Mouse (Mus musculus) limb, embryonic 12.5 days (tissue): Measurements from ENCODE around the gene Zfp335. TPM values are rescaled to one million over a fixed set of nuclear protein-coding genes. Genes with fewer than 3 reads are reported as not detected.

Experiments used
- ATAC-seq: fragments of 200-750 bp; cut with Nextera tagmentation; 2 replicates; pipeline ENCODE4 v1.8.0; 2017; ENCODE audit warnings: low read depth, moderate TSS enrichment; ENCODE audit not compliant: insufficient number of reproducible peaks, insufficient read depth, low FRiP score, low TSS enrichment
- H3K27ac ChIP-seq: fragments of 300-500 bp; sonication (generic); 2 replicates; pipeline ENCODE4 v1.5.1; 2016; ENCODE audit warnings: mild to moderate bottlenecking, moderate library complexity
- H3K27me3 ChIP-seq: fragments of 300-500 bp; sonication (generic); 2 replicates; pipeline ENCODE4 v1.6.1; 2016; ENCODE audit warnings: mild to moderate bottlenecking, moderate library complexity
- H3K36me3 ChIP-seq: fragments of 300-500 bp; sonication (generic); 2 replicates; pipeline ENCODE4 v1.6.1; 2016; ENCODE audit warnings: mild to moderate bottlenecking, moderate library complexity
- H3K4me1 ChIP-seq: fragments of 300-500 bp; sonication (generic); replicated peaks from 2 replicates; pipeline ENCODE4 v1.6.1; 2016
- H3K4me2 ChIP-seq: fragments of 300-500 bp; sonication (generic); 2 replicates; pipeline ENCODE4 v1.6.1; 2016; ENCODE audit warnings: mild to moderate bottlenecking, moderate library complexity
- H3K4me3 ChIP-seq: fragments of 300-500 bp; sonication (generic); replicated peaks from 2 replicates; pipeline ENCODE4 v1.5.1; 2016; ENCODE audit warnings: mild to moderate bottlenecking
- H3K9ac ChIP-seq: fragments of 300-500 bp; sonication (generic); replicated peaks from 2 replicates; pipeline ENCODE4 v1.6.1; 2016; ENCODE audit warnings: mild to moderate bottlenecking, moderate library complexity
- H3K9me3 ChIP-seq: fragments of 300-500 bp; sonication (generic); 2 replicates; pipeline ENCODE4 v1.6.1; 2016; ENCODE audit warnings: mild to moderate bottlenecking, moderate library complexity
- WGBS: fragments of 180-500 bp; shearing (Covaris S2); methylation state at CpG from one replicate; pipeline ENCODE4 v1.1.7; 2016; 5-methylcytosine and 5-hydroxymethylcytosine counted together
- polyA plus RNA-seq: library from polyadenylated mRNA; unstranded; fragments of >200 nt; fragmentation: Nextera tagmentation; extraction: Ambion mirVana; gene quantifications from 2 replicates; pipeline ENCODE4 v1.2.1, GENCODE M21; 2016

Zfp335 gene
- polyA plus RNA-seq, 1 experiment from 2014 or later, result 14.4 TPM

- no peak overlapping the region for H3K4me2 ChIP-seq
- no peak overlapping the region for H3K4me3 ChIP-seq
- H3K4me1 ChIP-seq, result no peaks in the 10 kb centered on the region
- no peaks in the 10 kb centered on the region for H3K27me3 ChIP-seq
- H3K9me3 ChIP-seq, result 0 out of 2 replicates have a peak, but pooled peaks cover 6% of the 10 kb centered on the region
- ATAC-seq, result no peak
- 91% methylated on average over 6 of the region's 6 CpGs for WGBS
- peaks cover 100% of the 10 kb centered on the region for H3K36me3 ChIP-seq
- H3K9ac ChIP-seq, result no peak overlapping the region
- no peak overlapping the region for H3K27ac ChIP-seq
Observed at GRCm38 (mm10) chr2:164892696-164893216, 18.8 kb downstream of the Zfp335 start.

GRCm38 (mm10) chr2:164891908-164892695 is 19.5 kb downstream of the Zfp335 start:
- Histone ChIP-seq H3K9me3 (0 out of 2 replicates have a peak, but pooled peaks cover 6% of the 10 kb centered on the region), H3K4me1 (no peaks in the 10 kb centered on the region), H3K27ac (no peak overlapping the region), H3K27me3 (no peaks in the 10 kb centered on the region), H3K9ac (no peak overlapping the region), H3K36me3 (peaks cover 100% of the 10 kb centered on the region), H3K4me2 (no peak overlapping the region), H3K4me3 (no peak overlapping the region)
- ATAC-seq, result no peak
- 89% methylated on average over 15 of the region's 15 CpGs for WGBS

GRCm38 (mm10) chr2:164891056-164891834 is 20.3 kb downstream of the Zfp335 start:
- 82% methylated on average over 13 of the region's 13 CpGs for WGBS
- Histone ChIP-seq H3K36me3 (peaks cover 100% of the 10 kb centered on the region), H3K4me1 (no peaks in the 10 kb centered on the region), H3K9ac (no peak overlapping the region), H3K9me3 (0 out of 2 replicates have a peak, but pooled peaks cover 6% of the 10 kb centered on the region), H3K27me3 (no peaks in the 10 kb centered on the region), H3K4me3 (no peak overlapping the region), H3K4me2 (no peak overlapping the region), H3K27ac (no peak overlapping the region)
- no peak for ATAC-seq

DNA sequence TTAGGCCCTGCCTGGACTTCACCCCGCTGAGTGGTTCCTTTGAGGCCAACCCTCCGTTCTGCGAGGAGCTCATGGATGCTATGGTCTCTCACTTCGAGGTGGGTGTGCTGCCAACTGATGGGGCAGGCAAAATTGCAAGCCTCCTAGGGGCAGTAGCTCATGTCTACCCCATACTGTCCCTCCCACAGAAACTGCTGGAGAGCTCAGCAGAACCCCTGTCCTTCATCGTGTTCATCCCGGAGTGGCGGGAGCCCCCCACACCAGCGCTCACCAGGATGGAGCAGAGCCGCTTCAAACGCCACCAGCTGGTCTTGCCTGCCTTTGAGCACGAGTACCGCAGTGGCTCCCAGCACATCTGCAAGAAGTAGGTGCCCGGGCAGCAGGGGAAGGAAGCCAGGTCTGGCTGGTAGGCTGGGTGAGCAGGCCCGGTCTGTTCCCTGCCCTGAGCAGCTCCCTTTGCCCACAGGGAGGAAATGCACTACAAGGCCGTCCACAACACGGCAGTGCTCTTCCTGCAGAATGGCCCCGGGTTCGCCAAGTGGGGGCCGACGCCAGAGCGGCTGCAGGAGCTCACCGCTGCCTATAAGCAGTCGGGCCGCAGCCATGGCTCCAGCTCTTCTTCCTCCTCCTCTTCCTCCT is 21.0 kb downstream of the Zfp335 start:
- H3K36me3 ChIP-seq, result peaks cover 100% of the 10 kb centered on the region

DNA sequence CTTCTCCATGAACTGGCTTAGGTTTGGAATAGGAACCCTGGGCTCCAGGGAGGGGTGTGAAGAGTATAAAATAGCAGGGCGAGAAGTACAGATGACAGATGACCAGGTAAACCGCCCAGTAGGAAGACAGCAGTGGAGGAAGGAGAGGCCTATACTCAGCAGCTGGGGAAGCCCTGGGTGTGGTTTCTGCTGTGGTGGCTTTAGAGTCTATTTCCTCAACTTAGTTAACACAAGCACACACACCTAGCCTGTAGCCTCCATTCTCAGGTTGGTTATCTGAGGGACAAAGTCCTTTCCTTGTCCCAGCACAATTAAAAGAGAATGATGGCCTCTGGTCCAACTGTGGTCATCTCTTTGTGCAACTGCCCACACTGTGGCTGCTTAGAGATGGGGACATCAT is 21.6 kb downstream of the Zfp335 start:
- Histone ChIP-seq H3K4me3 (no peak overlapping the region), H3K36me3 (peaks cover 100% of the 10 kb centered on the region), H3K9ac (no peak overlapping the region), H3K4me1 (no peaks in the 10 kb centered on the region), H3K4me2 (no peak overlapping the region), H3K9me3 (no peaks in the 10 kb centered on the region), H3K27ac (no peak overlapping the region), H3K27me3 (no peaks in the 10 kb centered on the region)
- 84% methylated on average over 2 of the region's 2 CpGs for WGBS
- ATAC-seq, result no peak

More for the DNA sequence above, 21.0 kb downstream of the Zfp335 start:
- no peaks in the 10 kb centered on the region for H3K4me1 ChIP-seq
- no peak overlapping the region for H3K9ac ChIP-seq
- no peak overlapping the region for H3K27ac ChIP-seq
- H3K4me2 ChIP-seq, result no peak overlapping the region
- no peak overlapping the region for H3K4me3 ChIP-seq
- 0 out of 2 replicates have a peak, but pooled peaks cover 2% of the 10 kb centered on the region for H3K9me3 ChIP-seq
- H3K27me3 ChIP-seq, result no peaks in the 10 kb centered on the region
- no peak for ATAC-seq
- 92% methylated on average over 24 of the region's 24 CpGs for WGBS

- Histone ChIP-seq H3K36me3 (peaks cover 100% of the 10 kb centered on the region), H3K9me3 (no peaks in the 10 kb centered on the region), H3K4me2 (no peak overlapping the region), H3K27me3 (no peaks in the 10 kb centered on the region), H3K4me1 (no peaks in the 10 kb centered on the region), H3K4me3 (no peak overlapping the region), H3K27ac (no peak overlapping the region), H3K9ac (no peak overlapping the region)
- ATAC-seq, result no peak
- 89% methylated on average over 12 of the region's 12 CpGs for WGBS
Observed at GRCm38 (mm10) chr2:164888996-164889395, 22.6 kb downstream of the Zfp335 start.

DNA sequence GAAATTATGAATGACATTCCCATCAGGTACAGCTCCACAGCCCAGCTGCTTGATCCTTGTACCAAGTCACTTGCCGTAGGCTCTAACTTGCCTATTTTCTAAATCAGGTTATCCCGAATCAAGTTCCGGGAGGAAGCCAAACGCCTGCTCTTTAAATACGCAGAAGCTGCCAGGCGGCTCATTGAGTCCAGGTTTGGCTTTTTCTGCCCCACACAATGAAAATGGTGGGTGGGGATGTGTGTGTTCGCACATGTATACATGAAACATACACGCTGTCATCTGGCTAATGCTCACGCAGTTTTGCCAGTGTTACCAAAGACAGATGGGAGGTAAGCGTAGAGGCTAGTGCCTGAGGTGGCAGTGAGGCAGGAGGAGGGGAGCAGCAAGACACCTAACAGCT is 24.9 kb downstream of the Zfp335 start:
- Histone ChIP-seq H3K27me3 (no peaks in the 10 kb centered on the region), H3K4me2 (no peak overlapping the region), H3K4me1 (no peaks in the 10 kb centered on the region), H3K36me3 (peaks cover 92% of the 10 kb centered on the region), H3K27ac (no peak overlapping the region), H3K9me3 (no peaks in the 10 kb centered on the region), H3K4me3 (no peak overlapping the region), H3K9ac (no peak overlapping the region)
- ATAC-seq, result no peak
- WGBS, result 93% methylated on average over 10 of the region's 10 CpGs

DNA sequence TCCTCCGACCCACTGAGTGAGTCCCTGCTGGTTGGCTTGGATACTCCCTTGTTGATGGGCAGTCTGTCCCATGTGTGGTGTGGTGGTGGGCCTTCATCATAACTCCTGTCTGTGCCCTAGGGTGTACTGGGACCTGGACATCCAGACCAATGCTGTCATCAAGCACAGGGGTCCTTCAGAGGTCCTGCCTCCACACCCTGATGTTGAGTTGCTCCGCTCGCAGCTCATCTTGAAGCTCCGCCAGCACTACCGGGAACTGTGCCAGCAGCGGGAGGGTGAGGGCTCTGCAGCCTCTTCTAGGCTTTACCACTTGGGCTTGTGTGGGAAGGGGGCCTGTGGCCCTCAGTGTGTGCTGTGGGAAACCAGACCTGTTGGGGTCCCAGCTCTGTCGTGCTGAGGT is 25.8 kb downstream of the Zfp335 start:
- Histone ChIP-seq H3K9ac (no peak overlapping the region), H3K27me3 (no peaks in the 10 kb centered on the region), H3K4me3 (no peak overlapping the region), H3K9me3 (no peaks in the 10 kb centered on the region), H3K4me1 (peaks cover under 1% of the 10 kb centered on the region; the same call in 1 of the 2 replicates), H3K4me2 (no peak overlapping the region), H3K36me3 (peaks cover 84% of the 10 kb centered on the region), H3K27ac (no peak overlapping the region)
- no peak for ATAC-seq
- WGBS, result 91% methylated on average over 7 of the region's 7 CpGs

DNA sequence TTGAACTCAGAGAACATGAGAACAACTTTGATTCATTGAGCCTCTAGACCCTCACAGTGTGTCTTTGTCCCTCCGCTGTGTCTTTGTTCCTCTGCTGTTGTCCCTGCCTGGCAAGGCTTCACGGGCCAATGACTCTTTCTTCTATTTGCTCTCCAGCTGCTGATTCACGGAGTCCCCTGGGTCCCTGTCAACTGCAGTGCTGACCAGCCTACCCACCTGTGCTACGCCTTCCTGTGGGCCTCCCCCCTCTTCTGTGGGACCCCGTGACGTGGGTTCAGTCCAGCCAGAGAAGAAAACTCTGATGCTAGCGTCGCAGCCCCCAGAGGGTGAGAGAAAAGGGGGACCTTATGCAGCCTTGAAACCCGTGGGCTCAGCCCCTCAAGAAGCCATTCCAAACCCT is 28.9 kb downstream of the Zfp335 start:
- H3K4me1 ChIP-seq, result peaks cover 15% of the 10 kb centered on the region
- H3K27ac ChIP-seq, result 0 out of 2 replicates have a peak overlapping the region, but pooled peaks have one; percentile 45
- no peak for ATAC-seq
- H3K9ac ChIP-seq, result no peak overlapping the region
- H3K9me3 ChIP-seq, result no peaks in the 10 kb centered on the region
- no peak overlapping the region for H3K4me3 ChIP-seq
- H3K36me3 ChIP-seq, result peaks cover 52% of the 10 kb centered on the region
- H3K27me3 ChIP-seq, result no peaks in the 10 kb centered on the region
- WGBS, result 89% methylated on average over 9 of the region's 9 CpGs
- H3K4me2 ChIP-seq, result no peak overlapping the region

GRCm38 (mm10) chr2:164879568-164880277 is 31.8 kb downstream of the Zfp335 start:
- Histone ChIP-seq H3K9me3 (no peaks in the 10 kb centered on the region), H3K27ac (peak overlapping the region; percentile 100), H3K27me3 (no peaks in the 10 kb centered on the region), H3K4me2 (peak overlapping the region; percentile 88), H3K9ac (peak overlapping the region; percentile 99), H3K36me3 (peaks cover 28% of the 10 kb centered on the region), H3K4me3 (peak overlapping the region; percentile 87), H3K4me1 (peaks cover 26% of the 10 kb centered on the region)
- under 1% methylated on average over 70 of the region's 72 CpGs for WGBS
- ATAC-seq, result peak; percentile 80
